Mouse (Mus musculus) forebrain, embryonic 16.5 days (tissue): ENCODE measurements around the gene Decr2. TPM values are rescaled to one million over a fixed set of nuclear protein-coding genes. Genes with fewer than 3 reads are reported as not detected.

ENCODE experiments used
- ATAC-seq: fragments of 200-750 bp; cut with Nextera tagmentation; 2 replicates; pipeline ENCODE4 v1.8.0; 2017; ENCODE audit warnings: mild to moderate bottlenecking, moderate library complexity
- H3K27ac ChIP-seq: fragments of 300-500 bp; sonication (generic); 2 replicates; pipeline ENCODE4 v1.5.1; 2014; ENCODE audit warnings: low read length, control low read depth
- H3K27me3 ChIP-seq: fragments of 300-500 bp; sonication (generic); replicated peaks from 2 replicates; pipeline ENCODE4 v1.6.1; 2014; ENCODE audit warnings: low read length; ENCODE audit not compliant: control insufficient read depth, insufficient read depth
- H3K36me3 ChIP-seq: fragments of 300-500 bp; sonication (generic); 2 replicates; pipeline ENCODE4 v1.6.1; 2014; ENCODE audit not compliant: control insufficient read depth, insufficient read depth
- H3K4me1 ChIP-seq: fragments of 300-500 bp; sonication (generic); replicated peaks from 2 replicates; pipeline ENCODE4 v1.6.1; 2014; ENCODE audit warnings: low read length; ENCODE audit not compliant: control insufficient read depth, insufficient read depth
- H3K4me2 ChIP-seq: fragments of 300-500 bp; sonication (generic); 2 replicates; pipeline ENCODE4 v1.6.1; 2014; ENCODE audit warnings: mild to moderate bottlenecking, low read length, control low read depth
- H3K4me3 ChIP-seq: fragments of 300-500 bp; sonication (generic); replicated peaks from 2 replicates; pipeline ENCODE4 v1.5.1; 2014; ENCODE audit warnings: mild to moderate bottlenecking, low read length, control low read depth
- H3K9ac ChIP-seq: fragments of 300-500 bp; sonication (generic); replicated peaks from 2 replicates; pipeline ENCODE4 v1.6.1; 2014; ENCODE audit warnings: low read depth, low read length, control low read depth
- H3K9me3 ChIP-seq: fragments of 300-500 bp; sonication (generic); 2 replicates; pipeline ENCODE4 v1.6.1; 2016; ENCODE audit warnings: low read length; ENCODE audit not compliant: control insufficient read depth
- WGBS: fragments of 180-500 bp; shearing (Covaris S2); extraction: QIAGEN DNeasy Blood & Tissue Kit; methylation state at CpG from one replicate; pipeline ENCODE4 v1.1.7; 2014; 5-methylcytosine and 5-hydroxymethylcytosine counted together
- polyA plus RNA-seq: library from polyadenylated mRNA; unstranded; fragments of >200 nt; fragmentation: Nextera tagmentation; extraction: Ambion mirVana; gene quantifications from 2 replicates; pipeline ENCODE4 v1.2.1, GENCODE M21; 2015

Gene Decr2
- polyA plus RNA-seq, 1 experiment from 2014 or later: 33.0 TPM

- WGBS: 12% methylated on average over 8 of the region's 8 CpGs
- Histone ChIP-seq H3K9ac (peak overlapping the region; percentile 88; the same call in 1 of the 2 replicates), H3K9me3 (no peaks in the 10 kb centered on the region), H3K27ac (no peak overlapping the region), H3K4me3 (peak overlapping the region; percentile 75), H3K27me3 (peaks cover 27% of the 10 kb centered on the region), H3K4me2 (peak overlapping the region; percentile 69), H3K36me3 (no peaks in the 10 kb centered on the region), H3K4me1 (peaks cover 9% of the 10 kb centered on the region)
- no peak for ATAC-seq
These were observed 23.9 kb upstream of the Decr2 start for GRCm38 (mm10) chr17:26114061-26114460.

- Histone ChIP-seq H3K27ac (no peak within 1 kb of the TSS), H3K27me3 (peaks cover 27% of the 10 kb centered on the region), H3K4me1 (peaks cover 9% of the 10 kb centered on the region), H3K4me3 (peak within 1 kb of the TSS; percentile 75), H3K36me3 (no peaks in the 10 kb centered on the region), H3K4me2 (peak within 1 kb of the TSS; percentile 69), H3K9ac (peak within 1 kb of the TSS; percentile 88), H3K9me3 (no peaks in the 10 kb centered on the region)
- peak; percentile 69 for ATAC-seq
- WGBS: under 1% methylated on average over 66 of the region's 75 CpGs
These were observed 23.2 kb upstream of the Decr2 start, which contains the start of gene Tmem8 for GRCm38 (mm10) chr17:26113181-26113948. Gene Tmem8 (plus strand): TSS chr17:26113299.

- ATAC-seq: 0 out of 2 replicates have a peak, but pooled peaks have one; percentile 14
- Histone ChIP-seq H3K4me2 (peak overlapping the region; percentile 69), H3K36me3 (no peaks in the 10 kb centered on the region), H3K9ac (peak overlapping the region; percentile 88), H3K4me3 (peak overlapping the region; percentile 75), H3K9me3 (no peaks in the 10 kb centered on the region), H3K4me1 (peaks cover 9% of the 10 kb centered on the region), H3K27me3 (peaks cover 27% of the 10 kb centered on the region), H3K27ac (no peak overlapping the region)
- 18% methylated on average over 14 of the region's 14 CpGs for WGBS
These were observed 22.6 kb upstream of the Decr2 start for GRCm38 (mm10) chr17:26112751-26113150.

DNA sequence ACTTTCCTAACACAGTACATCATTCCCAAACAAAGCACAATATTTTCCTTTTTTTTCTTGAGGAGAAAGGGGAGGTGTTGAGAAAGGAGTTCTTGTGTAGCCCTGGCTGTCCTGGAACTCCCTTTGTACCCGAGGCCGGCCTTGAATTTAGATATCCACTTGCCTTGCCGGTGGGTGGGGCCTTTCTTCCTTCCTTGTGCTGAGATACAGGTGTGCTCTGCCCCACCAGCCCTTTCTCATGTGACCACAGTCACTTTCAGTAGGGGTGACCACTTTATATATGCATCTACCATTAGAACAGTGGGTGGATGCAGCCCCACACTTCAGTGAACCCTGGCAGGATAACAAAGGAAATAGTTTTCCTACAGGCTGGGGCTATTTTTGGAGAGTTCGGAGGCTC is 21.6 kb upstream of the Decr2 start:
- Histone ChIP-seq H3K4me2 (no peak overlapping the region), H3K4me3 (no peak overlapping the region), H3K27me3 (peaks cover 25% of the 10 kb centered on the region), H3K9me3 (no peaks in the 10 kb centered on the region), H3K36me3 (no peaks in the 10 kb centered on the region), H3K27ac (no peak overlapping the region), H3K4me1 (peaks cover 9% of the 10 kb centered on the region), H3K9ac (no peak overlapping the region)
- 23% methylated on average over 4 of the region's 4 CpGs for WGBS
- ATAC-seq: no peak

- peaks cover 25% of the 10 kb centered on the region for H3K27me3 ChIP-seq
- peaks cover 9% of the 10 kb centered on the region for H3K4me1 ChIP-seq
- no peak overlapping the region for H3K4me3 ChIP-seq
- H3K36me3 ChIP-seq: no peaks in the 10 kb centered on the region
- no peak overlapping the region for H3K27ac ChIP-seq
- ATAC-seq: no peak
- H3K9me3 ChIP-seq: no peaks in the 10 kb centered on the region
- 3% methylated on average over 4 of the region's 4 CpGs for WGBS
- no peak overlapping the region for H3K9ac ChIP-seq
- H3K4me2 ChIP-seq: no peak overlapping the region
These were observed 20.9 kb upstream of the Decr2 start for GRCm38 (mm10) chr17:26111024-26111423.

DNA sequence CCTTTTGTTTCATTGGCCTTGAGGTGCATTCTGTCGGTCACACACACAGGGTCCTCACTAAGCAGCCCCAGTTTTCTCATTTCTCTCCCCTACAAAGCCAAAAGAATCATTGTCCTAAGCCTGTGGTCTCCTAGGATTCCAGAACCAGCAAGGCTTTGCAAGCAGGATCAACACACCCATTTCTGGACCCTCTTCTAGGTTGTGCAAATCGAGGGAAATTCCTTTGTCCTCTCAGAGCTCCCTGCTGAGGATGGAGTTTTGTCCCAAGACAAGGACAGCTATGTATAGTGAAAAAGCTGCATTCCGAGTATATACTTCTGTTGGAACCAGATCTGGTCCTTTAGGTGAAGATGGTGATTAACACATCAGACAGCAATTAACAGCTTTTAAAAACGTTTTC is 20.0 kb upstream of the Decr2 start:
- Histone ChIP-seq H3K36me3 (no peaks in the 10 kb centered on the region), H3K9ac (no peak overlapping the region), H3K4me2 (no peak overlapping the region), H3K4me1 (peaks cover 9% of the 10 kb centered on the region), H3K4me3 (no peak overlapping the region), H3K9me3 (no peaks in the 10 kb centered on the region), H3K27ac (no peak overlapping the region), H3K27me3 (peaks cover 17% of the 10 kb centered on the region)
- no peak for ATAC-seq
- WGBS: 10% methylated on average over 4 of the region's 4 CpGs

- WGBS: 70% methylated on average over 4 of the region's 4 CpGs
- Histone ChIP-seq H3K4me3 (no peak overlapping the region), H3K4me2 (no peak overlapping the region), H3K9ac (no peak overlapping the region), H3K4me1 (no peaks in the 10 kb centered on the region), H3K27ac (no peak overlapping the region), H3K9me3 (no peaks in the 10 kb centered on the region), H3K36me3 (no peaks in the 10 kb centered on the region), H3K27me3 (no peaks in the 10 kb centered on the region)
- ATAC-seq: no peak
These were observed 15.5 kb upstream of the Decr2 start for GRCm38 (mm10) chr17:26105619-26106018.

- Histone ChIP-seq H3K9ac (no peak overlapping the region), H3K36me3 (no peaks in the 10 kb centered on the region), H3K4me1 (no peaks in the 10 kb centered on the region), H3K27ac (no peak overlapping the region), H3K4me2 (no peak overlapping the region), H3K9me3 (no peaks in the 10 kb centered on the region), H3K27me3 (no peaks in the 10 kb centered on the region), H3K4me3 (no peak overlapping the region)
- 45% methylated on average over 4 of the region's 4 CpGs for WGBS
- ATAC-seq: no peak
These were observed 11.3 kb upstream of the Decr2 start for GRCm38 (mm10) chr17:26101478-26101877.

DNA sequence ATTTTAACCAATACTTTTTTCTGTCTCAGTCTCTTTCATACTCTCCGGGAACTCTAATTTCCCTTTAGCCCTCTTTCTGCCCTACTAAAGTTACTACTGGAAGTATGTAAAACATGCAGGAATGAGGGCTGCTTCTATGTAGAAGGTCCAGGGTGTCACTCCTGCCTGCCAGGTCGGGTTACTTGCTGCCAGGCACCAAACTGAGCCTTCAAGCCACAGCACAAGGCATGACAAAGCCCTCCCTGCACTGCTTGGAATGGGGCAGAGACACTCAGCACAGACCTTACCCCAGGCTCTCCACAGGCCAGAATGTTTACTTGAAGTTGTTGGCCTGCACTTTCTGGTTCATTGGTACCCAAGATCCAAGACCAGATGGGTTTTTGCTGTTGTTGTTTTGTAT is 10.0 kb upstream of the Decr2 start:
- 43% methylated on average over 2 of the region's 2 CpGs for WGBS

More for the DNA sequence above, 10.0 kb upstream of the Decr2 start:
- H3K4me3 ChIP-seq: no peak overlapping the region
- no peak overlapping the region for H3K27ac ChIP-seq
- H3K4me1 ChIP-seq: 0 out of 2 replicates have a peak, but pooled peaks cover 3% of the 10 kb centered on the region
- no peaks in the 10 kb centered on the region for H3K36me3 ChIP-seq
- no peak for ATAC-seq
- H3K9ac ChIP-seq: no peak overlapping the region
- H3K4me2 ChIP-seq: no peak overlapping the region
- no peaks in the 10 kb centered on the region for H3K9me3 ChIP-seq
- no peaks in the 10 kb centered on the region for H3K27me3 ChIP-seq
